ENCODE assay signal across 9 mouse cellular contexts in genomic region chr6:94695121-94695930, GRCm38 (mm10). TPM values are rescaled to one million over a fixed set of nuclear protein-coding genes. Genes with fewer than 3 reads are reported as not detected.
DNase-seq lines count a peak whose midpoint lies in the region; ATAC-seq lines count a peak whose summit lies in the region.
"Had no signal": no experiment of that assay in that cellular context is flagged by ENCODE, and none has a peak within 500 bp of the region (broad histone marks: within the 10 kb centered on the region; RNA-seq: fewer than 3 reads in every experiment).

No protein-coding gene starts in this region.

- 40% methylated on average over 9 of the region's 9 CpGs for WGBS in neural tube, embryonic 11.5 days
- 27% methylated on average over 9 of the region's 9 CpGs for WGBS in large intestine, adult 2 months

- DNase-seq in embryo, embryonic 10 days (ENCODE audit: low spot score), result peak; percentile 52
- DNase-seq in embryo, embryonic 11 days, result no peak
- DNase-seq in neural tube, embryonic 11.5 days (ENCODE audit: low spot score), result no peak
- no peak for DNase-seq in neural tube, embryonic 10.5 days (ENCODE audit: extremely low spot score, low spot score)
- peak; percentile 13 for DNase-seq in large intestine, adult 2 months (ENCODE audit: low read depth, low spot score)
- no peak for DNase-seq in right cerebral cortex, adult 2 months (ENCODE audit: low spot score in 2 of 2)
- no peak for DNase-seq in spleen, adult 12 weeks (ENCODE audit: low spot score)
- DNase-seq in thymus, adult 18-20 months, result no peak
- DNase-seq: lung, postnatal 10 days had no signal

- no peak for ATAC-seq in neural tube, embryonic 11.5 days (ENCODE audit: insufficient read depth, low FRiP score, low TSS enrichment)

- no peak overlapping the region for H3K4me3 ChIP-seq in neural tube, embryonic 11.5 days (ENCODE audit: low read depth, low read length)

- H3K4me2 ChIP-seq in neural tube, embryonic 11.5 days (ENCODE audit: low read depth), result peak overlapping the region; percentile 61

- peaks cover 50% of the 10 kb centered on the region for H3K4me1 ChIP-seq in neural tube, embryonic 11.5 days (ENCODE audit: control insufficient read depth, insufficient read depth, low read length)

- H3K36me3 ChIP-seq in neural tube, embryonic 11.5 days (ENCODE audit: control insufficient read depth, insufficient read depth, low read length), result no peaks in the 10 kb centered on the region

- no peaks in the 10 kb centered on the region for H3K9me3 ChIP-seq in neural tube, embryonic 11.5 days (ENCODE audit: control insufficient read depth, low read length)

- H3K27me3 ChIP-seq in neural tube, embryonic 11.5 days (ENCODE audit: control insufficient read depth, insufficient read depth, low read length), result no peaks in the 10 kb centered on the region

- H3K9ac ChIP-seq in neural tube, embryonic 11.5 days (ENCODE audit: low read length), result no peak overlapping the region

- H3K27ac ChIP-seq in neural tube, embryonic 11.5 days (ENCODE audit: low read depth, low read length), result no peak overlapping the region

RNA-seq across cellular contexts. Expression of gene Lrig1, which starts 4.6 kb away (rescaled TPM):
- polyA plus RNA-seq in neural tube, embryonic 11.5 days (2014; fragmentation: Nextera tagmentation; extraction: Ambion mirVana), result 29.6 and 31.2 TPM in 2 replicates
- 35.5 and 44.5 TPM in 2 replicates for polyA plus RNA-seq in large intestine, adult 2 months (2012; rRNA removed)

Comparison
In these comparisons a context has a peak if more than half of its experiments do, and no peak if none do; other contexts are left out.
1. DNase-seq: peak in embryo, embryonic 10 days (single experiment) and large intestine, adult 2 months (single experiment); none in embryo, embryonic 11 days (single experiment), neural tube, embryonic 11.5 days (single experiment), neural tube, embryonic 10.5 days (single experiment), right cerebral cortex, adult 2 months (0 of 2), spleen, adult 12 weeks (single experiment) and thymus, adult 18-20 months (0 of 2).